In genomic region chr1:25105367-25105766, GRCm38 (mm10) we compare ENCODE assay signal across 9 mouse cellular contexts.
DNase-seq lines count a peak whose midpoint lies in the region; ATAC-seq and TF ChIP-seq lines count a peak whose summit lies in the region.
"Had no signal": no experiment of that assay in that cellular context is flagged by ENCODE, and none has a peak within 500 bp of the region (broad histone marks: within the 10 kb centered on the region; RNA-seq: fewer than 3 reads in every experiment).

No protein-coding gene starts in this region.

- no peaks in the 10 kb centered on the region for H3K36me3 ChIP-seq in intestine, embryonic 15.5 days
- H3K36me3 ChIP-seq in intestine, postnatal 0 days (ENCODE audit: control insufficient read depth, insufficient read depth): no peaks in the 10 kb centered on the region
- H3K36me3 ChIP-seq in heart, postnatal 0 days (replicated peaks; ENCODE audit: control insufficient read depth, insufficient read depth, low read length): no peaks in the 10 kb centered on the region

- no peak overlapping the region for H3K27ac ChIP-seq in intestine, embryonic 15.5 days
- H3K27ac ChIP-seq in intestine, postnatal 0 days (ENCODE audit: low read depth, low read length): no peak overlapping the region
- no peak overlapping the region for H3K27ac ChIP-seq in heart, postnatal 0 days (ENCODE audit: low read depth)

- no peak overlapping the region for H3K4me3 ChIP-seq in intestine, embryonic 15.5 days (replicated peaks)
- no peak overlapping the region for H3K4me3 ChIP-seq in intestine, postnatal 0 days (ENCODE audit: low read depth, low read length)
- H3K4me3 ChIP-seq in heart, postnatal 0 days (ENCODE audit: low read depth, low read length): no peak overlapping the region
- H3K4me3 ChIP-seq: erythroblast, embryonic 14.5 days had no signal

- H3K9me3 ChIP-seq in intestine, embryonic 15.5 days: no peaks in the 10 kb centered on the region
- no peaks in the 10 kb centered on the region for H3K9me3 ChIP-seq in intestine, postnatal 0 days (ENCODE audit: control insufficient read depth)
- H3K9me3 ChIP-seq in heart, postnatal 0 days (replicated peaks; ENCODE audit: control insufficient read depth, low read length): no peaks in the 10 kb centered on the region

- H3K9ac ChIP-seq in intestine, embryonic 15.5 days: no peak overlapping the region
- no peak overlapping the region for H3K9ac ChIP-seq in intestine, postnatal 0 days (ENCODE audit: low read depth, low read length)
- no peak overlapping the region for H3K9ac ChIP-seq in heart, postnatal 0 days (replicated peaks; ENCODE audit: low read depth, low read length)

- no peaks in the 10 kb centered on the region for H3K4me1 ChIP-seq in intestine, embryonic 15.5 days (replicated peaks)
- no peaks in the 10 kb centered on the region for H3K4me1 ChIP-seq in intestine, postnatal 0 days (replicated peaks; ENCODE audit: control insufficient read depth, insufficient read depth, low read length)
- H3K4me1 ChIP-seq in heart, postnatal 0 days (ENCODE audit: control insufficient read depth, insufficient read depth): no peaks in the 10 kb centered on the region

- 32% methylated on average over 4 of the region's 4 CpGs for WGBS in intestine, embryonic 15.5 days
- 24% methylated on average over 4 of the region's 4 CpGs for WGBS in intestine, postnatal 0 days
- 16% methylated on average over 4 of the region's 4 CpGs for WGBS in heart, postnatal 0 days

- no peak for TF ChIP-seq EP300 in heart, postnatal 0 days (IDR thresholded peaks at IDR 0.05; ENCODE audit: low read depth)

- no peaks in the 10 kb centered on the region for H3K27me3 ChIP-seq in intestine, embryonic 15.5 days (replicated peaks)
- H3K27me3 ChIP-seq in intestine, postnatal 0 days (replicated peaks; ENCODE audit: control insufficient read depth, insufficient read depth, low read length): no peaks in the 10 kb centered on the region
- no peaks in the 10 kb centered on the region for H3K27me3 ChIP-seq in heart, postnatal 0 days (ENCODE audit: control insufficient read depth, insufficient read depth, low read length)

- TF ChIP-seq CTCF in intestine, postnatal 0 days (IDR thresholded peaks at IDR 0.05; ENCODE audit: low read depth): no peak
- no peak for TF ChIP-seq CTCF in heart, postnatal 0 days (IDR thresholded peaks at IDR 0.05; ENCODE audit: low read depth)

- H3K4me2 ChIP-seq in intestine, embryonic 15.5 days (replicated peaks): no peak overlapping the region
- H3K4me2 ChIP-seq in intestine, postnatal 0 days (replicated peaks; ENCODE audit: low read depth): no peak overlapping the region
- H3K4me2 ChIP-seq in heart, postnatal 0 days (ENCODE audit: low read depth, low read length): no peak overlapping the region

- peak; percentile 71 for ATAC-seq in intestine, embryonic 15.5 days
- ATAC-seq in intestine, postnatal 0 days: no peak
- ATAC-seq in heart, postnatal 0 days (ENCODE audit: insufficient read depth, low read depth): peak; percentile 60

- DNase-seq in cerebellum, postnatal 10 days: peak; percentile 84 to 92
- peak; percentile 65 for DNase-seq in heart, postnatal 0 days (ENCODE audit: low spot score)
- peak; percentile 65 to 75 for DNase-seq in layer of hippocampus, postnatal 10 days (ENCODE audit: low spot score in 2 of 2)
- peak; percentile 48 for DNase-seq in lung, postnatal 25 days (ENCODE audit: low spot score)
- DNase-seq in embryo, embryonic 11 days: no peak
- DNase-seq in MN1 (ENCODE audit: low spot score): no peak

Comparison
In these comparisons a context has a peak if more than half of its experiments do, and no peak if none do; other contexts are left out.
1. DNase-seq: peak in cerebellum, postnatal 10 days (2 of 2), heart, postnatal 0 days (single experiment), layer of hippocampus, postnatal 10 days (2 of 2) and lung, postnatal 25 days (single experiment); none in embryo, embryonic 11 days (single experiment) and MN1 (single experiment).